Mouse (Mus musculus): Measurements from ENCODE around the gene Bckdk.

GRCm38 (mm10) chr7:127918203-127918602 is 14.3 kb downstream of the Bckdk start:
- TF ChIP-seq FLI1 (IDR thresholded peaks at IDR 0.05; ENCODE audit: low read length) = no peak
- TF ChIP-seq GATA1 (IDR thresholded peaks at IDR 0.05; ENCODE audit: borderline replicate concordance, low read length) = no peak

All from megakaryocyte, embryonic 14.5 days (primary cell).